Mouse (Mus musculus) thymus, adult 2 months (tissue): ENCODE data around the gene Ppp1r3e.

ENCODE experiments used
- CTCF ChIP-seq: fragments of 200-500 bp; IDR thresholded peaks from 2 replicates; pipeline ENCODE4 v1.5.1; 2012; ENCODE audit warnings: mild to moderate bottlenecking, control low read depth, low read length, moderate library complexity, borderline replicate concordance; ENCODE audit not compliant: control insufficient read depth, poor library complexity, insufficient read depth; ENCODE audit errors: extremely low read depth
- POLR2A ChIP-seq: fragments of 200-500 bp; IDR thresholded peaks from 2 replicates; pipeline ENCODE4 v1.6.1; 2012; ENCODE audit warnings: mild to moderate bottlenecking, low read length, control low read depth, moderate library complexity; ENCODE audit not compliant: control insufficient read depth, poor library complexity, insufficient read depth; ENCODE audit errors: extremely low read depth

- TF ChIP-seq CTCF (no peak), POLR2A (no peak)
Measured at GRCm38 (mm10) chr14:54920076-54920685, 42.8 kb upstream of the Ppp1r3e start.
